Mouse (Mus musculus) kidney, postnatal 36 days (tissue): ENCODE data around the gene Brpf3.
"Not testable (repeated sequence)": the region's sequence is repeated elsewhere in the genome, so short reads cannot be mapped to it uniquely, and the experiment has no call there.

Experiments used
- DNase-seq, 2 experiments: peaks; one replicate each; pipeline ENCODE4 v3.0.0; 2021 to 2022; ENCODE audit warnings: mixed read lengths in 2 of 2

Brpf3 gene

GRCm38 (mm10) chr17:28799291-28800160 is 1.4 kb upstream of the Brpf3 start:
- DNase-seq = peak in 1 of 2 experiments; percentile 24

- peak; percentile 41 to 69 for DNase-seq
Observed at GRCm38 (mm10) chr17:28800281-28800670, 614 bp upstream of the Brpf3 start.

GRCm38 (mm10) chr17:28801474-28802005 is 650 bp downstream of the Brpf3 start:
- DNase-seq = peak; percentile 99 to 100

- DNase-seq = no peak
Observed at GRCm38 (mm10) chr17:28802006-28802481, 1.2 kb downstream of the Brpf3 start.

GRCm38 (mm10) chr17:28803316-28803715 is 2.4 kb downstream of the Brpf3 start:
- no peak for DNase-seq

GRCm38 (mm10) chr17:28804973-28805372 is 4.1 kb downstream of the Brpf3 start:
- DNase-seq = no peak

- DNase-seq = no peak
Observed at GRCm38 (mm10) chr17:28806770-28807169, 5.9 kb downstream of the Brpf3 start.

GRCm38 (mm10) chr17:28808714-28809113 is 7.8 kb downstream of the Brpf3 start:
- peak in 1 of 2 experiments; percentile 34 for DNase-seq

GRCm38 (mm10) chr17:28809175-28809831 is 8.4 kb downstream of the Brpf3 start:
- no peak for DNase-seq

GRCm38 (mm10) chr17:28812345-28812744 is 11.5 kb downstream of the Brpf3 start:
- peak; percentile 53 to 57 for DNase-seq

GRCm38 (mm10) chr17:28814529-28815097 is 13.7 kb downstream of the Brpf3 start:
- peak; percentile 37 to 51 for DNase-seq

- DNase-seq = no peak
Observed at GRCm38 (mm10) chr17:28815384-28816004, 14.6 kb downstream of the Brpf3 start.

- DNase-seq = not testable (repeated sequence)
Observed at GRCm38 (mm10) chr17:28816326-28816725, 15.4 kb downstream of the Brpf3 start.

GRCm38 (mm10) chr17:28816875-28817811 is 16.3 kb downstream of the Brpf3 start:
- DNase-seq = no peak

GRCm38 (mm10) chr17:28820189-28820588 is 19.3 kb downstream of the Brpf3 start:
- no peak for DNase-seq

- DNase-seq = no peak
Observed at GRCm38 (mm10) chr17:28823004-28823745, 22.3 kb downstream of the Brpf3 start.

GRCm38 (mm10) chr17:28823749-28824148 is 22.9 kb downstream of the Brpf3 start:
- no peak for DNase-seq

GRCm38 (mm10) chr17:28824896-28825295 is 24.0 kb downstream of the Brpf3 start:
- no peak for DNase-seq

GRCm38 (mm10) chr17:28825359-28826041 is 24.6 kb downstream of the Brpf3 start:
- no peak for DNase-seq

GRCm38 (mm10) chr17:28827665-28828231 is 26.9 kb downstream of the Brpf3 start:
- DNase-seq = no peak
